Mouse (Mus musculus) forebrain, embryonic 11.5 days (tissue): ENCODE results near the gene Wdr64. TPM values are rescaled to one million over a fixed set of nuclear protein-coding genes. Genes with fewer than 3 reads are reported as not detected.
A peak's percentile ranks its signal among the peaks of the same experiment; 100 is the strongest.

Experiments used
- ATAC-seq: fragments of 200-750 bp; cut with Nextera tagmentation; replicated peaks from 2 replicates; pipeline ENCODE4 v1.8.0; 2017; ENCODE audit warnings: moderate TSS enrichment; ENCODE audit not compliant: low FRiP score
- DNase-seq: peaks from one replicate; pipeline ENCODE4 v3.0.0-alpha.2; 2017; ENCODE audit warnings: low spot score
- H3K27ac ChIP-seq: fragments of 300-500 bp; sonication (generic); 2 replicates; pipeline ENCODE4 v1.5.1; 2014; ENCODE audit warnings: low read depth, low read length
- H3K27me3 ChIP-seq: fragments of 300-500 bp; sonication (generic); 2 replicates; pipeline ENCODE4 v1.6.1; 2014; ENCODE audit warnings: mild to moderate bottlenecking, low read length, mixed read lengths; ENCODE audit not compliant: control insufficient read depth, insufficient read depth
- H3K36me3 ChIP-seq: fragments of 300-500 bp; sonication (generic); 2 replicates; pipeline ENCODE4 v1.6.1; 2014; ENCODE audit warnings: mild to moderate bottlenecking, low read length, moderate library complexity, mixed read lengths; ENCODE audit not compliant: control insufficient read depth, insufficient read depth
- H3K4me1 ChIP-seq: fragments of 300-500 bp; sonication (generic); replicated peaks from 2 replicates; pipeline ENCODE4 v1.6.1; 2014; ENCODE audit warnings: low read length, mixed read lengths; ENCODE audit not compliant: control insufficient read depth, insufficient read depth
- H3K4me2 ChIP-seq: fragments of 300-500 bp; sonication (generic); 2 replicates; pipeline ENCODE4 v1.6.1; 2014; ENCODE audit warnings: low read depth, mild to moderate bottlenecking, low read length, moderate library complexity, mixed read lengths; ENCODE audit not compliant: severe bottlenecking
- H3K4me3 ChIP-seq: fragments of 300-500 bp; sonication (generic); 2 replicates; pipeline ENCODE4 v1.5.1; 2014; ENCODE audit warnings: low read depth, low read length
- H3K9ac ChIP-seq: fragments of 300-500 bp; sonication (generic); 2 replicates; pipeline ENCODE4 v1.6.1; 2014; ENCODE audit warnings: low read length
- H3K9me3 ChIP-seq: fragments of 300-500 bp; sonication (generic); 2 replicates; pipeline ENCODE4 v1.6.1; 2016; ENCODE audit warnings: low read length, mixed read lengths; ENCODE audit not compliant: control insufficient read depth
- WGBS: fragments of 180-500 bp; shearing (Covaris S2); extraction: QIAGEN DNeasy Blood & Tissue Kit; methylation state at CpG from one replicate; pipeline ENCODE4 v1.1.7; 2014; 5-methylcytosine and 5-hydroxymethylcytosine counted together
- polyA plus RNA-seq: library from polyadenylated mRNA; unstranded; fragments of >200 nt; fragmentation: Nextera tagmentation; extraction: Ambion mirVana; gene quantifications from 2 replicates; pipeline ENCODE4 v1.2.1, GENCODE M21; 2014

Gene Wdr64
- polyA plus RNA-seq, 1 experiment from 2014 or later, result not detected

- ATAC-seq (no peak), DNase-seq (no peak)
- Histone ChIP-seq H3K27me3 (no peaks in the 10 kb centered on the region), H3K36me3 (no peaks in the 10 kb centered on the region), H3K9ac (no peak overlapping the region), H3K9me3 (no peaks in the 10 kb centered on the region), H3K4me1 (no peaks in the 10 kb centered on the region; the same call in 1 of the 2 replicates), H3K27ac (no peak overlapping the region), H3K4me3 (no peak overlapping the region), H3K4me2 (no peak overlapping the region)
- 89% methylated on average over 6 of the region's 6 CpGs for WGBS
Measured at GRCm38 (mm10) chr1:175675116-175675515, 23.3 kb upstream of the Wdr64 start.

DNA sequence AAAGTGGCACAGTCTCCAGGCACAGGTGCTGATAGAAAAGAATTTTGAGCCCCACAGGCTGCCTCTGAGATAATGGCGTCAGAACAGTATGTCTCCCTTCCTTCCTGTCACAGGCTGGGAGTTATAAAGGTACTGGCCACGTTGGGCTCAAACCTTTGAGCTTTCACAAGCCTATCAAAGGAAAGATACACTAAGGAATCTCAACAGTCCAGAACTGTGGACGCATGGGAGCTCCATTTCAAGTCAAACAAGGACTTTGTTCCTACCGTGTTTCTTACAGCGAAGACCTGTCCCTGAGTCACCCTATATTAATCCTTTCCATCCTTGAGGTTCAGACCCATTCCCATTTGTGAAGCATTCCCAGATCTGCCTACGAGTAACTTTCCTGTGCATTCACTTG, 20.9 kb upstream of the Wdr64 start:
- no peak overlapping the region for H3K9ac ChIP-seq
- no peak for DNase-seq
- no peaks in the 10 kb centered on the region for H3K4me1 ChIP-seq
- ATAC-seq, result no peak
- no peak overlapping the region for H3K4me3 ChIP-seq
- WGBS, result 86% methylated on average over 6 of the region's 6 CpGs
- no peak overlapping the region for H3K4me2 ChIP-seq
- no peaks in the 10 kb centered on the region for H3K36me3 ChIP-seq
- no peaks in the 10 kb centered on the region for H3K27me3 ChIP-seq
- no peaks in the 10 kb centered on the region for H3K9me3 ChIP-seq
- no peak overlapping the region for H3K27ac ChIP-seq

DNA sequence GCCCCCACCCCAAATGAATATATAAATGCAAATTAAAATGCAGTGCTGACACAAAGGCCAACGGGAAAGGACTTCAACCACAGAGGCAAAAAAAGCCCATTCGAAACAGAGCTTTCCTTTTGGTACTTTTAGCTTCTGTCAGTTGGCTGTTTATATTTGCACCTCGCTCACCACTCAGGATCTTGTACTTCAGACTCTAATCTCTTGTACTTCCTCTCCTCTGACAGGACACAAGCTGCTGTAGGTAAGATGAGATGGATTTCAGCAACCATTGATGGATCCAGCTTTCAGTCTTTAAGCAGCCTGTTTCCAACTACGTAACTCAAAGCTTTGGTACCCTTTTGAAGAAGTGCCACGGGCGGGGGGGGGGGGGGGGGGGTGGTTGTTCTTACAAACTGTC, 17.4 kb upstream of the Wdr64 start:
- no peaks in the 10 kb centered on the region for H3K9me3 ChIP-seq
- ATAC-seq (no peak), DNase-seq (no peak)
- no peak overlapping the region for H3K27ac ChIP-seq
- no peak overlapping the region for H3K9ac ChIP-seq
- no peak overlapping the region for H3K4me2 ChIP-seq
- H3K27me3 ChIP-seq, result no peaks in the 10 kb centered on the region
- no peaks in the 10 kb centered on the region for H3K36me3 ChIP-seq
- H3K4me1 ChIP-seq, result no peaks in the 10 kb centered on the region
- H3K4me3 ChIP-seq, result no peak overlapping the region
- WGBS, result 87% methylated on average over 6 of the region's 6 CpGs

DNA sequence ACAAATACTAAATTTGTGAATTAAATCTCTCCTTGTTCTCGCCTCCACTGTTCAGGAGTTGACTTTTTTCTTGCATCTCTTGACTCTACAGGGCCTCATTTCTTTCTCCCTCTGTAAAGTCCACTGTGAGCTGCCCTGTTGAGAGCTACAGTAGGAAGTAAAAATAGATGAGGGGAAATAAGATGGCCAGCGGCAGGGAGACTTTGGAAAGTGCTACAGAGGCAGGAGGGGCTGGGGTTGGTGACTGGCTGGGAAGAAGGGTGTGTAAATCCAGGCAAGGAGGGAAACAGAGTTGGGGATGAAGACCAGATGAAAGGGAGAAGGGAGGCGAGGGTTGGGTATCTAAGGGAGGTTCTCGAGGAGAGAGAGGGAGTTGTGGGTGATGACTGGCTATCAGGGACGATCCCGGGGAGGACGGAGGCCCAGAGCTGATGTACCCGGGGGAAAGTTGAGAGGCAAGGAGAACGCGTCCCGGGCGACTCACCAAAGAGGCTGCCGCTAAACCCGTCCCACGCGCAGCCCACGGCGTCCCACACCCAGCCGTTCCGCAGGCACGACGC, 6.6 kb upstream of the Wdr64 start:
- no peak for DNase-seq
- Histone ChIP-seq H3K36me3 (peaks cover 4% of the 10 kb centered on the region; the same call in 1 of the 2 replicates), H3K4me3 (peak overlapping the region; percentile 74), H3K4me1 (peaks cover 6% of the 10 kb centered on the region; the same call in 1 of the 2 replicates), H3K4me2 (peak overlapping the region; percentile 73), H3K27ac (peak overlapping the region; percentile 66), H3K9me3 (no peaks in the 10 kb centered on the region), H3K9ac (peak overlapping the region; percentile 90), H3K27me3 (no peaks in the 10 kb centered on the region)
- WGBS, result under 1% methylated on average over 22 of the region's 22 CpGs
- no peak for ATAC-seq

DNA sequence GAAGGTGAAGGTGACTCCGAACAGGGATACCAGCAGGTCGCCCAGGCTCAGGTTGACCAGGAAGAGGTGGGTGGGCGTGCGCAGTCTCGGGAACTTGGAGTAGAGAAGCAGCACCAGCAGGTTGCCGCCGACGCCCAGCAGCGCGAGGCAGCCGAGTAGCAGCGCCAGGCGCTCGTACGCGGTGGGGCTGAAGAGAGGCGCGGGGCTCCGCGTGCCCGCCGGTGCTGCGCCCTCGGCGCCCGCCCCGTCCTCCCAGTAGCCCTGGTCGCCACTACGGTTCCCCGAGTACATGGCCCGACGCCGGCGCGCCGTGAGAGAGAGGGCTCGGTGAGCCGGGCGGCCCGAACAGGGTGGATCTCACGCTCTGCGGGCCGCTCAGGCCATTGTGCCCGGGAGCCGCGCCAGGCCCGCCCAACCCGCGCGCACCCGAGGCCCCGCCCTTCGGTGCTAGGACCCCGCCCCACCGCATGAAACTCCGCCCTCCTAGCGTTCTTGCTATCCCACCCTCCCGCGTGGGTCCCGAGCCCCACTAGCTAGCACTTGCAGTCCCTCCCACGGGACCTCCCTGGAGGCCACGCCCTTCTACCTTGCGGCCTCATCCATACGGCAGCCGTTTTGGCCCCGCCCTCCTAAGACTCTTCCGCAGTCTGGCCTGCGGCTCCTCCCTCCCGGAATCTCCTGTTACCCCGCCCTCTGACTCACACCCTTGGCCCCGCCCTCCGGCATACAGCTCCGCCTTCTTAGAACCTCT, 6.0 kb upstream of the Wdr64 start, which contains the start of the genes Opn3 and Chml:
Opn3 (minus strand) TSS at position 531 of the 751 bp plus-strand sequence.
Chml (minus strand) TSS at position 656 of the 751 bp plus-strand sequence.
- H3K27me3 ChIP-seq, result no peaks in the 10 kb centered on the region
- DNase-seq, result peak; percentile 99
- peak; percentile 98 for ATAC-seq
- 0 out of 2 replicates have a peak, but pooled peaks cover 4% of the 10 kb centered on the region for H3K36me3 ChIP-seq
- H3K9ac ChIP-seq, result peak within 1 kb of the TSS; percentile 90
- peak within 1 kb of the TSS; percentile 73 for H3K4me2 ChIP-seq
- H3K4me3 ChIP-seq, result peak within 1 kb of the TSS; percentile 74
- under 1% methylated on average over 58 of the region's 73 CpGs for whole genome bisulfite sequencing
- H3K4me1 ChIP-seq, result peaks cover 6% of the 10 kb centered on the region; the same call in 1 of the 2 replicates
- peak within 1 kb of the TSS; percentile 66 for H3K27ac ChIP-seq
- H3K9me3 ChIP-seq, result no peaks in the 10 kb centered on the region

DNA sequence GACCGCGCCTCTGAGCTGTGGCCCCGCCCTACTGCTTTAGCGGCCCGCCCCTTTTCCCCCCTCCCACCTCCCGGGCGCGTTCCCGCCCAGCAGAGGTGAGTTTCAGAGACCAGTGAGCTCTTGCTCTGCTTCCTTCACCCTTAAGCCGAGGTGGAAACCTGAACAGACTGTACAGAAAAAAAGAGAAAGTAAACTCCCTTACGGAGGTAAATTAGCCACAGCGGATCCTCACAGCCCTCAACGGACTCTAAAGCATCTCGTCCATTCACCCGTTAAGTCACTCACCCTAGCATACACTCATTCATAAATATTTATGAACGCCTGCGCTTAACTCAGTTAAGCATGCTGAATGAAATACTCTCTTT, 5.4 kb upstream of the Wdr64 start:
- H3K9ac ChIP-seq, result peak overlapping the region; percentile 41; the same call in 1 of the 2 replicates
- H3K9me3 ChIP-seq, result no peaks in the 10 kb centered on the region
- no peaks in the 10 kb centered on the region for H3K27me3 ChIP-seq
- WGBS, result under 1% methylated on average over 17 of the region's 17 CpGs
- H3K4me2 ChIP-seq, result peak overlapping the region; percentile 47
- peaks cover 6% of the 10 kb centered on the region; the same call in 1 of the 2 replicates for H3K4me1 ChIP-seq
- DNase-seq (no peak), ATAC-seq (no peak)
- peak overlapping the region; percentile 74 for H3K4me3 ChIP-seq
- no peak overlapping the region for H3K27ac ChIP-seq
- no peaks in the 10 kb centered on the region for H3K36me3 ChIP-seq

- H3K27ac ChIP-seq, result no peak overlapping the region
- no peak overlapping the region for H3K9ac ChIP-seq
- no peaks in the 10 kb centered on the region for H3K36me3 ChIP-seq
- ATAC-seq, result peak; percentile 0; the same call in 1 of the 2 replicates
- H3K9me3 ChIP-seq, result no peaks in the 10 kb centered on the region
- WGBS, result 52% methylated on average over 12 of the region's 12 CpGs
- H3K27me3 ChIP-seq, result no peaks in the 10 kb centered on the region
- peaks cover 6% of the 10 kb centered on the region; the same call in 1 of the 2 replicates for H3K4me1 ChIP-seq
- no peak for DNase-seq
- peak overlapping the region; percentile 74 for H3K4me3 ChIP-seq
- H3K4me2 ChIP-seq, result peak overlapping the region; percentile 47
Measured at GRCm38 (mm10) chr1:175693429-175693960, 4.9 kb upstream of the Wdr64 start.

GRCm38 (mm10) chr1:175699375-175699774, 982 bp downstream of the Wdr64 start:
- H3K9me3 ChIP-seq, result no peaks in the 10 kb centered on the region
- no peaks in the 10 kb centered on the region for H3K4me1 ChIP-seq
- WGBS, result 65% methylated on average over 3 of the region's 3 CpGs
- H3K27ac ChIP-seq, result no peak overlapping the region
- no peak overlapping the region for H3K9ac ChIP-seq
- no peak for ATAC-seq
- no peaks in the 10 kb centered on the region for H3K36me3 ChIP-seq
- DNase-seq, result no peak
- H3K27me3 ChIP-seq, result no peaks in the 10 kb centered on the region
- H3K4me2 ChIP-seq, result no peak overlapping the region
- H3K4me3 ChIP-seq, result no peak overlapping the region
